Mouse (Mus musculus): ENCODE results near the gene AU041133.
"Not testable (repeated sequence)": the region's sequence is repeated elsewhere in the genome, so short reads cannot be mapped to it uniquely, and the experiment has no call there.

The AU041133 gene

DNA sequence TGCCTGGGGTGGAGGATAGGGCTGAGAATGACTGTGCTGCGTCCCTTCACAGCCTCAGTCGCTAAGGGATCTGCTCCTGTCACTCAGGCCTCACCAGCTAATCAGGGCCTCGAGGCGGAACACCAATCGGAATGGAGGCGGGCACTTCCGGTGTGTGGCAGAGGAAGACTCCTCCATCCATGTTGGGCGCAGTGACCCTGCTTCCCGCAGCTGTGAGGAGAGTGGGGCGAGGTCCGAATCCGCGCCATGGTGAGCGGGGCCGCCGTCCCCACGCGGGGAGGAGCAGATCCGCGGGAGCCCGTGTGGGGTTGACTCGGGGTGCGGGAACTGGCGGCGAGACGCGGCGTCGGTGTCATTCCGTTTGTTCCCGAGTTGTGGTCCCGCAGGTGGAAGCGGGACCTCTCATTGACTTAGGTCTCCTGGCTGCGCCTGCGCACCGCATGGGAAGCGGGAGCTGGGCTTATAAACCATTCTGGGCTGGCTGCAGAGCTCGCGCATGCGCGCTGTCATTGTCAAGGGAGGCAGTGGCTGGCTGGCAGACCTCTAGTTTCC is at the start of gene AU041133:
Gene AU041133 (plus strand): TSS at position 164 of the 552 bp plus-strand sequence.
- peak; percentile 95 for DNase-seq

DNA sequence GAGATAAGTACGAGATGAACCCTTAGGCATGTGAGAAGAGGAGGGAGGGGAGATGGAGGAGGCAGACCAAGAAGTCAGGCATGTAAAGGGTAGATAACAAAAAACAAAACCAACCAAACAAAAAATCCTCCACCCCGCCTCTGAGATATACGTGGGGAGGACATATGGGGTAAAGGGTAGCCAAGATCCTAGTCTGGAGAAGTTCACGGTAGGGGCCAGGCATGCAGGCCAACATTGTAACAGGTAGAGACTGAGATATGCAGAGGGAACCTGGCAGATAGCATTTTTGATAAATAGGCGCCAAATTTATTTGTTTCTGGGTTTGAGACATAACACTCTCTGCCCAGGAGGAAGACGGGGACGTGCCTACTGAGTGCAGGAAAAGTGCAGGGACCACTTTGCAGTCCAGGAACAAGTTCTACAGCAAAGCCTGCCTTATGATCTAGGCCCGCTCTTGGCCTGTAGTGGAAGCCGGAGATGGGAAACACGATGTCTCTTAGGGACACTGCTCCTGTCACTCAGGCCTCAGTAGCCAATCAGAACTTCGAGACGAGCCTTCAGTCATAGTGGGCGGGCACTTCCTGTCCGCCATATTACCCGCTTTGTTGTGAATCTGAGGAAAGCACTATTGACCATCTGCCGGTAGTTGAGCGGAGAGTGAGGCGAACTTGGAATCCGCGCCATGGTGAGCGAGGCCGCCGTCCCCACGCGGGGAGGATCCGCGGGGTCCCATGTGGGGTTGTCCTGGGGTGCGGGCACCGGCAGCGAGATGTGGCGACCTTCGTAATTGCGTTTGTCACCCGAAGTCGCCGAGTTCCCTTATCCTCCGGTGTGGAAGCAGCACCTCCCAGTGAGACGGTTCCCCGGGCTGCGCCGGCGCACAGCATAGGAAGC is 44.8 kb upstream of the AU041133 start, which contains the start of gene BC024063:
Gene BC024063 (plus strand): TSS at position 626 of the 894 bp plus-strand sequence.
- DNase-seq: peak; percentile 87

DNA sequence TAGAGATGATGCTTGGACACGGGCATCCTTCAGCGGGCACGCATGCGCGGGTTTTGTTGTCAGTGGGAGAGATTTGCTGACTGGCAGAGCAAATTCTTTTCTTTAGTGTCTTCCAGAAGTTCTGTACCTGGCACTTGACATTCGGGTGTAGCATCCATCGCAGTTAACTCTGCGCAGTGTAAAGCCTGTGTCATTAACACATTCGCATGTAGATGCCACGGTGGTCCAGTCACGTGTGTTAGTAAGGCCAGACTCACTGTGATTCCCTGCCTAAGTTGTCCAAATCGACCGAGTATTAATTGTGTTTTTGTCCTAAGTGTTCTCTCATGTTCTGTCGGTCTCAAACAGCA is 44.2 kb upstream of the AU041133 start:
- DNase-seq: not testable (repeated sequence)

DNA sequence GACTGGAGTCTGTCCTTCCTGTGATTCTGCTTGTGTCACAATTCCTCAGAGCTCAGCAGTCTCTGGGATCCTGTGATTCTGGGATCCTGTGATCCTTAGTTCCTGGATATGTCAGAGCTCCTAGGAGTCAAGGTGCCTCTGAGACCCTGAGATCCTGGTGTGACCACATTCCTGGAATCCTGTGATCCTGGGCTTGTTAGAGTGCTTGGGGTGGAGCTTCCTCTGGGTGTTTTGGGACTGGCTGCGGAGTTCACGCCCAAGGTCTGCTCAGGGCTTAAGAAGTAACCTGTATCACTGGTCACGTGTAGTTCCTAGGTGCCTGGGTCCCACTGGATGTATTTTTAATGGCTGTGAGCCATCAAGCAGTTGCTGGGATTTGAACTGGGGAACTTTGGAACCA is 10.6 kb upstream of the AU041133 start:
- no peak for DNase-seq

DNA sequence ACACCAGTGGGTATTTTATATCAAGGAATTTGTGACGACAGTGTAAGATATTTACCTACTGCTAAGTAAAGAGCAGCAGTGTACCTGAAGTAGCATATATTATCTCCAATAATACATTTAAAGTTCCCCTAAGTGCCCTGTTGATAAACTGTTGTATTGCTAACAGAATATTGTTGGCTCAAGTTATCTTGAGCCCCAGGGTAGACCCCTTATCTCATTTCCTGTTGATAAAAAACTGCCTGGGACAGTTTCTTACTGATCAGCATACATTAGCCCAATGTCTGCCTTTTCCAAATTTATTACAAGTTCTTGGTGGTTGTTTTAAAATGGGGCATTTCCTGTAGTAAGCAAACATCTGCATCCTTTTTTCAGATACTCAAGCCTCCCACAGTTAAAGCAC is 17.5 kb downstream of the AU041133 start:
- no peak for DNase-seq

DNA sequence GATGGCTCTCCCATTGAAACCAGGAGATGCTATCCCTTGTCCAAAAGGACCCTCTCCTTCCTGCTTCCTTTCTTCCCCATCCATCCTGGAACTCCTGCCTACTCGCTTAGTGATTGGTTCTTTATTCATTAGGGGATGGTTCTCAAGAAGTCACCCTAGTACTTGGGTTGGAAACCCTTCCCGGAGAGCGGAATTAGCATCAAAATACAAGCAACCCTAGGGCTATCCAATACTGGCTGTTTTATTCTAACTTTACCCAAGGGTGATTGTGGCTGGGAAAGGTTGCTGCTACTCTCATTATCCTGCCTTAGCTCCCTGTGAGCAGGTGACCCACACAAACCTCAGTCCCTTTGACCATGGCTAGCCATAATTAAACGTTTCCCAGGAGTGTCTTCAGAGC is 19.8 kb downstream of the AU041133 start:
- DNase-seq: no peak

DNA sequence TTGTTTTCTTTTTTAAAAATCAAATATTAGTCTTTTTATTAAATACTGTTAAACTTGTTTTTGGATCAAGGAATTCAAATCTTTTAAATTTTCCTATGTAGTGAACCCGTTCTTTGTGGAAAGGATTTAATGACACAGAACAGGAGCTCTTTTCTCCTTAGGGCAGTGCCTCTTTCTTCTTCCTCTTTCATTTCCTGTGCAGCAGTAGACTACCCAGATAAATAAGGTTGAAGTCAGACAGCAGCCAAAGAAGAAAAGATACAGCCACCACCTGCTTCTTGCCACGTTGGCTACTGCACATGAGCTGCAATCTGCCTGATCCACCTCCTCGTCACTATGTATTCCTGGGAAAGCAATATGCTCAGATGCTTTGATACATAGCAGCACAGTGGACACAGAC is 40.0 kb downstream of the AU041133 start:
- no peak for DNase-seq

DNA sequence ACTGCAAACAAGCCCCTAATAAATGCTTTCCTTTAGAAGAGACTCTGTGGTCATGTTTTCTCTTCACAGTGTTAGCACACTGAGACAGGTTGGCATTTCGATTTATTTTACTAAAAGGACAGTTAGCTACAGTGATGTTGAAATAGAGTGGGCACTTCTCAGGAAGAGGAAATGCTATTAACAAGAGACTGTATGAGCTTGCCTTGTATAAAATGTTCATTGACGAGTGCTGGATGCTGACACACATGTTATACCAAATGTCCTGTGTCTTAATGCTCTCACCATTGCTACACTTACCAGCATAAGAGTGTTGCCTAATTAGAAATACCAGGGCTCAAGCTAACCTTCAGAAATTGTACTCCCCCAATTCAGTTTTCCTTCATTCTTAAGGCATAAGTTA is 42.0 kb downstream of the AU041133 start:
- no peak for DNase-seq

DNA sequence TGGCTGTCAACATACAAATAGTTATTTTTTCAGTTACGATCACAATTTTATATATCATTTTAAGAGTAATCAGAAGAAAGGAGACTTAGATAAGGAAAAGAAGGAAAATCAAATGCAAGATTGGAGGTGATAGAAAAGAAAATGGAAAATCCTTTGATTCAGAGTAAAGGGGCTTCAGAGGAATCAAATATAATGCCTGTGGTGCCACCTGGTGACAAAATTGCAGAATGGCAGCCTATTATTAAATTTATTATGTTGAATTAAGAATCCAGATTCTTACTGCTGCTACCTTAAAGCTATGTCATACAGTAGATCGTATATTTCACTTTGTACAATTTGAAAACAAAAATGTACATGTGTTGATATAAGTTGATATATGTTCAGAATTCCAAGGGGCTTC is 43.0 kb downstream of the AU041133 start:
- no peak for DNase-seq

DNA sequence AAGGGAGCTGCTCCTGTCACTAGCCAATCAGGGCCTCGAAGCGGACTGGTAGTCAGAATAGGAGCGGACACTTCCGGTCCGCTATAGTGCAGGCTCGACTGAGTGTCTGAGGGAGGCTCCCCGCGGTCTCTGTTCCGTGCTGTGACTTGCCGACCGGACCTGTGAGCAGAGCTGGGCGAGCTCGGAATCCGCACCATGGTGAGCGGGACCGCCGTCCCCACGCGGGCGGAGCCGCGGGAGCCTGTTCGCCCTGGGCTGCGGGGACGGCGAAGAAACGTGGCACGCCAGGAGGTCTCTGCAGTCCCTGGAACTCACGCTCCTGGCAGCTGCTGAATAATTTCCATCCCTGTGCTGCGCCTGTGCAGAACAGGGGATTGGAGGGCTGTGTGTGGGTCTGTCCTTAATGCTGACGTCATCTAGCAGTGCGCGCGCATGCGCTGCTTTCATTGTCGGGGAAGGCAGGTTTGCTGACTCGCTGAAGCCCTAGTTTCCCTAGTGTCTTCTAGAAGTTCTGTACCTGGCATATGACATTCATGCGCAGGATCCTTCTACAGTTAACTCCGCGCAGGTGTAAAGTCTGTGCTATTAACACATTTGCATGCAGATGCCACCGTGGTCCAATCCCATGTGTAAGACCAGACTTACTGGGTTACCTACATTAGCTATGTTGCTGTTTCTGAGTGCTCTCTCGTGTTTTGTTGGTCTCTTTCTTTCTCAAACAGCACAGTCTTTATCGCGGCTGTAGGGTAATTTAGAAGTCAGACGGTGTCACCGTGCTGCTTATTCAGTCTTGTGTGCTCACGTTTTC is 50.6 kb downstream of the AU041133 start:
- peak; percentile 91 for DNase-seq
